Mouse (Mus musculus): ENCODE data around the gene Cdkal1. TPM values are rescaled to one million over a fixed set of nuclear protein-coding genes. Genes with fewer than 3 reads are reported as not detected.

Cdkal1 gene
- polyA plus RNA-seq, 1 experiment from 2014 or later: 25.9 TPM

DNA sequence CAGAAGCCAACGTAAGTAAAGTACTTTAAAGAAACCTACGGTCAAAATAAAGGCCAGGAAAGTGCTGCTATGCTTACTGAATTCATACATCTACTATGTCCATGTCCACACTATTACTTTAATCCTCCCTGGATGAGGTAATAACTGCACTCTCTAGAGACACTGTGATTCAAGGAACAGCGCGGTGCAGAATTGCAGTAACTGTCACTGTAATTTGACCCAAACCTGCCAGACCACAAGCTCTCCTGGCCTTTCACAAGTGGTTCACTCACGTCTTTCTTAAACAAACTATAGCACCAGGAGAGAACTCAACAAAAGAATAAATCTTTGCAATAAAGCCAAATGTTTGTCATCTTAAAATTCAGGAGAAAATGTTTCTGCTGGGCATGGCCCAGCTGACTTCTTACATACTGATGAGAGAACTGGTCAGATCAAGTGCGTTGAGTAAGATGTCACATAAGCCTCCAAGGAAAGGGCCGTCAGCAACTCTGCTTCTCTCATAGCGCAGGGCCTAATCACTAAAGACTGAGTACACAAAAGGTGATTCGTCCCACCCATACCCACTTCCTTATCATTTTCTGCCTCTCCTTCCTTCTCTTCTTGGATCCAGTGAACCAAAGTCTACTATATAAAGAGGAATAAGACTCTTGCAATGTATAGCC lies 504.3 kb downstream of the Cdkal1 start:
- DNase-seq (ENCODE audit: low spot score): no peak
- no peak overlapping the region for H3K4me3 ChIP-seq
- no peak overlapping the region for H3K27ac ChIP-seq
- H3K4me1 ChIP-seq: peaks cover 14% of the 10 kb centered on the region
- no peaks in the 10 kb centered on the region for H3K27me3 ChIP-seq (ENCODE audit: insufficient read depth, poor library complexity, severe bottlenecking)
- 70% methylated on average over 9 of the region's 9 CpGs for WGBS
- no peaks in the 10 kb centered on the region for H3K9me3 ChIP-seq
- peaks cover 11% of the 10 kb centered on the region for H3K36me3 ChIP-seq

DNA sequence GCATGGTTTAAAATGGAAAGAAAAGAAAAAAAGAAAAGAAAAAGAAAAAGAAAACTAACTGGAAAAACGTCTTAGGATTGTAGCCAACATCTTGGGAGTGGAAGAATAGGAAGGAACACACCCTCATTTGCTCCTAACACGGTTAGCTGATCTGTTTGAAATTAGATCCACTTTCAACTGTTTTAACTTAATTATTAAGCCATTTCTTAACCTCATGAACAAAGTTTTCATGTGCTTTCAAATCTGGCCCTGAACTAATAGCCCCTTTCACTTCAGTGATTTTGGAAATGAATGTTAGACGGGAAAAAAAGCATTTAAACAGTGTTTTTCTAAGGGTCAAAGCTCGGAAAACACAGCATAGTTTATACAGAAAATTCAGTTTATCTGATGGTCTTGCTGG lies 505.5 kb downstream of the Cdkal1 start:
- Histone ChIP-seq H3K36me3 (peaks cover 11% of the 10 kb centered on the region), H3K27ac (no peak overlapping the region), H3K9me3 (no peaks in the 10 kb centered on the region), H3K27me3 (ENCODE audit: insufficient read depth, poor library complexity, severe bottlenecking) (no peaks in the 10 kb centered on the region), H3K4me1 (peaks cover 7% of the 10 kb centered on the region; the same call in 1 of the 2 replicates), H3K4me3 (no peak overlapping the region)
- WGBS: 70% methylated on average over 4 of the region's 4 CpGs
- DNase-seq (ENCODE audit: low spot score): no peak

DNA sequence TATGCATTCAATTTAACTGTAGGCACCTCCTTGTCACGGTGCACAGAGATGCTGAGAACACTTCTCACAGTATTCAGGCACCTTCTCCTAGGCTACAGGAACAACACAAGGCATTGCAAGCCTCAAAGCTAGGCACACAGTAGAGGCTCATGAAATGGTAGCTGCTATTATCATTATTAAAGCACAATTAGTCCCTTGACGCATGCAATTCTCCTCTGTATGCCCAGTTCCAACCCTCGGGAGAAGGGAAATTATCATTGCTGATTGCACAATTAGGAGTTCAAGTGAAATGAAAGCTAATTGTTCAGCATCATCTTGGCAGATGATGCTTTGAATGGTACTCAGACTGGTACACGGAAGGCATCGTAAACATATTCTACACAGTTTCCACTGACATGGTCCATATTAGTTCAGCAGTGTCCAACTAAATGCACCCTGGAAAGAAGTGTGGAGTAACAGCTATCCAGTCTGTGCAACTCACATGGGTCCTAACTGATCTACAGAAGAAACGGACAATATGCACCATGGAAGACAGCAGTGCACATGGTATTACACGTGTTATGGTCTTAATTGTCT lies 506.0 kb downstream of the Cdkal1 start:
- no peak overlapping the region for H3K27ac ChIP-seq
- WGBS: 93% methylated on average over 7 of the region's 7 CpGs
- peaks cover 11% of the 10 kb centered on the region for H3K36me3 ChIP-seq
- no peak for DNase-seq (ENCODE audit: low spot score)
- H3K4me3 ChIP-seq: no peak overlapping the region
- no peaks in the 10 kb centered on the region for H3K27me3 ChIP-seq (ENCODE audit: insufficient read depth, poor library complexity, severe bottlenecking)
- peaks cover 7% of the 10 kb centered on the region; the same call in 1 of the 2 replicates for H3K4me1 ChIP-seq
- H3K9me3 ChIP-seq: no peaks in the 10 kb centered on the region

DNA sequence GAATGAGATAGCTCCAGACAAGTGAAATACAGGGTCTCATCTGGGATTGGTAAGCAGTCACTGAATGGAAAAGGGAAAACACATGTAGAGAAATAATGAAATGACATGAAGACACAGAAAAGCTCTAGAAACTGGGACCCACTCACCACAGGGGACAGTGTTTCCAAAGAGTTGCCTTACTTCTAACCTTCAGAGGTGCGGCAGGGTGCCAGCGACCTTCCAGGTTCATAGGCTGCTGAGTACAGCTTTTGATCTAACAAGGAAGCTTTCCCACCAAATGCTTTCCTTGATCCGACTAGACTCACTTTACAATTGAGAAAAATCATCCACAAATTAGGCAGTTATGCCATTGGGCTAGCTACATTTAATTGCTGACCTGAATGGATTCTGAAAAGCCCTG lies 507.1 kb downstream of the Cdkal1 start:
- Histone ChIP-seq H3K27me3 (ENCODE audit: insufficient read depth, poor library complexity, severe bottlenecking) (no peaks in the 10 kb centered on the region), H3K36me3 (peaks cover 11% of the 10 kb centered on the region), H3K4me3 (no peak overlapping the region), H3K4me1 (peaks cover 7% of the 10 kb centered on the region; the same call in 1 of the 2 replicates), H3K27ac (no peak overlapping the region), H3K9me3 (no peaks in the 10 kb centered on the region)
- no peak for DNase-seq (ENCODE audit: low spot score)
- WGBS: 97% methylated on average over 3 of the region's 3 CpGs

DNA sequence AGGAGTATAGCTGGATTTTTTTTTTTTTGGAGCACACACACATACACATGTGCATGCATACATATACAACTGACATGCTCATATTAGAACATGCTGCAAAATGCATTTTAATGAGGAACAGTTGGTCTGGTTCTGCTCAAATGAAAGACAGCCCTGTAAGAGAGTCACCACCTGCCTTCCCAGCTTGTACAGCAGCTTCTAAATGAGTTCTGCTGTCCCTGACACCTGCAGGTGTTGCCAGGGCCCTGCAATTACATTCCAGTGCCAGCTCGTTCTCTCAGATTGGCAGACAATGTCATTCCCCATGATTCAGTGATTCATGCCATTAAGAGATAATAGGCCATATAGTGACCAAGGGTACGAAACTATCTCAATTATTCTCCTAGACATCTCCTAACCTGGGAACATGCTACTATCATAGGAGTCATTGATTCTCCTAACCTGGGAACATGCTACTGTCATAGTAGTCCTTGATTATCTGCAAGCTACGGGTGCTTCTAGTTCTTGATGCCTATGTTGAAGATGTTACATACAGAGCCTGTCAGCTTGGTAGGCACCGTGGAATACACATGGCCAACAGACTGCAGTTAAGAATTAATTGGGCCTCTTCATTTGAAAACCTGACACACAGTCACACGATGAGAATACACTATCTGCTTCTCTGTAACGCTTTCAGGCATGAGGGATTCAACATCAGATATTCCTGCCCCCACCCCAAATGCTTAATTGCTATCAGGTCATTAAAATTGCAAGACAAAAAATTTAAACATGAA lies 522.6 kb downstream of the Cdkal1 start:
- no peaks in the 10 kb centered on the region for H3K9me3 ChIP-seq
- no peak for DNase-seq (ENCODE audit: low spot score)
- WGBS: 89% methylated on average over 6 of the region's 6 CpGs
- no peak overlapping the region for H3K4me3 ChIP-seq
- no peak overlapping the region for H3K27ac ChIP-seq
- H3K36me3 ChIP-seq: peaks cover 2% of the 10 kb centered on the region; the same call in 1 of the 2 replicates
- no peaks in the 10 kb centered on the region for H3K27me3 ChIP-seq (ENCODE audit: insufficient read depth, poor library complexity, severe bottlenecking)
- no peaks in the 10 kb centered on the region for H3K4me1 ChIP-seq

DNA sequence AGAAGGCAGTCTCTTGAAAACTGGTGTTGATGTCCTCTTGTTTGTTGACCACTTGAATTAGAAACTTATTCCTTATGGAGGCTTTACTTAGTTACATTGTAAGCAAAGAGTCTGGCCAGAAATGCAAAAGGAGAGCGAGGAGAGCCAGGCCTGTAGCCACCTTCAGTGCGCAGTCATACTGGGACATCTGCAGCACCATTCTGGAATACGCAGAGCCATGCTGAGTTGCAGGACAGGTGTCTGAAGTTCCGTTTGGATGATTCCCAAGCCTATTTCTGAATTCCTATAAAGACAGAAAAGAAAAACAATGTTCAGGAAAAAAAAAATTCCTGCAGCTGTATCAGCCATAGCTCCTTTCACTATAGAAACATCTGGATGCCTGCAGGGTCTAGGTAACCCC lies 529.5 kb downstream of the Cdkal1 start:
- Histone ChIP-seq H3K27me3 (ENCODE audit: insufficient read depth, poor library complexity, severe bottlenecking) (no peaks in the 10 kb centered on the region), H3K27ac (no peak overlapping the region), H3K4me1 (peaks cover 7% of the 10 kb centered on the region), H3K36me3 (no peaks in the 10 kb centered on the region), H3K4me3 (no peak overlapping the region), H3K9me3 (no peaks in the 10 kb centered on the region)
- WGBS: 94% methylated on average over 4 of the region's 4 CpGs
- no peak for DNase-seq (ENCODE audit: low spot score)

DNA sequence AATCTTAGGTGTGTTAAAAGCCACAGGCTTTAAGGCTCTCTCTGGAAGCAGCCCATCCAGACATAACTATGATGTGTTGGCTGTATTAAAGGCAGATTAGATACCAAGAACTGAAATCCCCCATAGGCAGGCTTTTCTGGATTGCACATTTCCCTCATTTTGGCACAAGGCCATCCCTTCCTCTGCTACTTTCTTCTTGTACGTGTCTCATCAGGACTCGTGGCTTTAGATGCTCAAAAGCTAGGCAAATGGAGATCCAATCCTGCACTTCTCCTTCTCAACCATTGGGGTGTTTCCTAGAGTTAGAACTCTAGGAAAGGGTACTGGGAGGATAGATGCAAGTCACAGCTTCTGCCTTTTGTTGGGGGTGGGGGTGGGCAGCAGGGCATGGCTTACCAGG lies 535.1 kb downstream of the Cdkal1 start:
- no peaks in the 10 kb centered on the region for H3K27me3 ChIP-seq (ENCODE audit: insufficient read depth, poor library complexity, severe bottlenecking)
- DNase-seq (ENCODE audit: low spot score): peak; percentile 54
- no peak overlapping the region for H3K4me3 ChIP-seq
- H3K4me1 ChIP-seq: no peaks in the 10 kb centered on the region
- H3K36me3 ChIP-seq: no peaks in the 10 kb centered on the region
- no peaks in the 10 kb centered on the region for H3K9me3 ChIP-seq
- WGBS: 65% methylated on average over 2 of the region's 2 CpGs
- H3K27ac ChIP-seq: no peak overlapping the region

DNA sequence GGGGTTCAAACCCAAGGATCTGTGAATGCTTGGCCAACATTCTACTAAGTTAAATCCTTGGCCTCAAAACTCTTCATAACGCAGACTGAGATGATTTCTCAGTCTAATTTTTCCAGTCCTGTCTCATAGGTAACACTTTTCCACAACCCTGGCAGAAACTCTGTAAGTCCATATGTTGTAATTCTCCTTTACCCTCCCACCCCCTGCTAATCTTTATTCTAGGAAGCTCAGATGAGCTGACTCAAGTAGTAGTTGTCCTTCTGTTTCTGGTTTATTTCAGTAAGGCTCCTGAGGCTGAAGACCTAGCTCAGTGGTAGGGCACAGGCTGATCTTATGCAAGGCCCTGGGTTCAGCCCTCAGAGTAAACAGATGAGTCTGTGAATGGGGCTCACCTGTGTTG lies 537.8 kb downstream of the Cdkal1 start:
- no peaks in the 10 kb centered on the region for H3K36me3 ChIP-seq
- no peak overlapping the region for H3K27ac ChIP-seq
- H3K27me3 ChIP-seq (ENCODE audit: insufficient read depth, poor library complexity, severe bottlenecking): no peaks in the 10 kb centered on the region
- H3K9me3 ChIP-seq: no peaks in the 10 kb centered on the region
- H3K4me1 ChIP-seq: peaks cover 12% of the 10 kb centered on the region
- DNase-seq (ENCODE audit: low spot score): peak; percentile 60
- 69% methylated on average over 1 of the region's 1 CpGs for WGBS
- no peak overlapping the region for H3K4me3 ChIP-seq

DNA sequence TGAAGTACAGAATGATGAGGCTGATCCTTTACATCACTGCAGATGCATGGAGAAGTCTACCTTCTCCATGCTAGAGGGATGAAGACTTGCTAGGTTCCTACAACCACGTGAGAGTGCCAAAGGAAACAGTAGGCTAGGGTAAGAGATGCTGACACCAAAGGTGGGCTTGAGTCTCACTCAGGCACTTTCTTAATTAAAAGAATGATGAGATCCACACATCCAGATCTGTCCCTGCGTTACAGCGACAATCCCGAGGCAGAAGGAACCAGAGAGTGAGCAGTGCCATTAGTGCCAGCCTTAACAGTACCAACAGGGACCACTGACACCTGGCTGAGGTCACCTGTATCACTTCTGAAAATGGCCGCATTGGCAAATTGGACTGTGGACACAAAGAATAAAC lies 539.2 kb downstream of the Cdkal1 start:
- H3K4me1 ChIP-seq: peaks cover 12% of the 10 kb centered on the region
- H3K36me3 ChIP-seq: no peaks in the 10 kb centered on the region
- peak; percentile 58 for DNase-seq (ENCODE audit: low spot score)
- whole genome bisulfite sequencing: 91% methylated on average over 5 of the region's 5 CpGs
- no peak overlapping the region for H3K4me3 ChIP-seq
- no peak overlapping the region for H3K27ac ChIP-seq
- no peaks in the 10 kb centered on the region for H3K9me3 ChIP-seq
- no peaks in the 10 kb centered on the region for H3K27me3 ChIP-seq (ENCODE audit: insufficient read depth, poor library complexity, severe bottlenecking)

DNA sequence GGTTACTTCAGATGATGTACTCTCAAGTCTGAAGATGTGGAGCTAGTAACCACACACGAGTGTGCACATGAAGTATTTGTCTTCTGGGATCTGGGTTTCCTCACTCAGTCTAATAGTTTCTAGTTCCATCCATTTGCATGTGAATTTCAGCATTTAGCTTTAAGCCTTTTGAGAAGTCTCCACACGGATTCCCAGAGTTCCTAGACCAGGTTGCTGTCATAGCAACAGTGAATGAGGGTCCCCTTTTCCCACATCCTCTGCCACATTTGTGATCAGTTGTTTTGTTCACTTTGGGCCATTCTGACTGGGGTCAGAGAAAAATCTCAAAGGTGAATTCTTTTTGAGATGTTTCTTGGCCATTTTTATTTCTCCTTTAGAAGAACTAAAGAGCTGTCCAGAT lies 543.4 kb downstream of the Cdkal1 start:
- Histone ChIP-seq H3K27ac (no peak overlapping the region), H3K36me3 (no peaks in the 10 kb centered on the region), H3K9me3 (no peaks in the 10 kb centered on the region), H3K4me1 (peaks cover 21% of the 10 kb centered on the region), H3K4me3 (no peak overlapping the region), H3K27me3 (ENCODE audit: insufficient read depth, poor library complexity, severe bottlenecking) (no peaks in the 10 kb centered on the region)
- no peak for DNase-seq (ENCODE audit: low spot score)
- 79% methylated on average over 2 of the region's 2 CpGs for WGBS

DNA sequence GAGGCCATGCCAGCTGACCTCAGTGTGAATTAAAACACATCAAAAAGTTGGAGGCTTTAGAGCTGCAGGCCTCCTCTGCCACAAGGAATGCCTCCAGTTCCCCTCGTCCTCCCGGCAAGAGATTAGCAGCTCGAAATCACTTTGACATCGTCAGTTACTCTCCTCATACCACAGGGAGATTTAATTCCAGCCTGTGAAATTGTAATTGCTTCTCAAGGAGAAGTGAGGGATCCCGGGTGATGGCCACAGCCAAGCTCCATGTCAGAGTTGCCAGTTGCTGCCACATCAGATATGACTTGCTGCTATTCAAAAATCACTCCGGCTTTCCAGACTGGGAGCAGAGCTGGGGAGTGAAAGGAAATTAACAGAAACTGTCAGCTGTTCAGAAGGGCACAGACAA lies 548.1 kb downstream of the Cdkal1 start:
- 23% methylated on average over 6 of the region's 6 CpGs for WGBS
- Histone ChIP-seq H3K4me3 (no peak overlapping the region), H3K9me3 (no peaks in the 10 kb centered on the region), H3K27ac (peak overlapping the region; percentile 60; the same call in 1 of the 2 replicates), H3K4me1 (peaks cover 9% of the 10 kb centered on the region; the same call in 1 of the 2 replicates), H3K36me3 (no peaks in the 10 kb centered on the region), H3K27me3 (ENCODE audit: insufficient read depth, poor library complexity, severe bottlenecking) (no peaks in the 10 kb centered on the region)
- no peak for DNase-seq (ENCODE audit: low spot score)

DNA sequence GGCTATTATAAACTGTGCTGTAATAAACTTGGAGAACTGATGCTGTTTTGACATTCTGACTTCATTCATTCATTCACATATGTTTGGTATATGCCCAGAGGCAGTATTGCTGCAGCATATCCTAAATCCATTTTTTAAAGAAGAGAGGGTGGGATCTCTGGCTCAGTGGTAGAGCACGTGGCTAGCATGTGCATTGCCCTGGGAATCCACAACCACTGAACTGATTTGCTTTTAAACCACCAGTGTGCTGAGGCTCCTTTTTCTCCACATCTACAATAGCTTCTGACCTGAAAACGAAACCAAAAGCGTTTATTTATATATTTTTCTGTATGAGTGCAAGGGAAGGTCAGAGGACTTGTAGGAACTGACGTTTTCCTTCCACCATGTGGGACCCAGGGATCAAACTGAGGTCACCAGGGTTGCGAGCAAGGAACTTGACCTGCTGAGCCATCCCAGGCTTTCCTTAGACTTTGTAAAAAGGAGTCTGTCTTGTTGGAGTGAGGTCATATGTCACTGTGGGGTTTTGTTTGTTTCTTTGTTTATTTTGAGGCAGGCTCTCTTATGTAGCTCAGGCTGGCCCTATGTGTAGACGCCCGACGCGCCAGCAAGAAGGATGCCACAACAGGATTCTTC lies 562.8 kb downstream of the Cdkal1 start:
- no peaks in the 10 kb centered on the region for H3K36me3 ChIP-seq
- no peak overlapping the region for H3K4me3 ChIP-seq
- no peaks in the 10 kb centered on the region for H3K9me3 ChIP-seq
- 0 out of 2 replicates have a peak, but pooled peaks cover 4% of the 10 kb centered on the region for H3K4me1 ChIP-seq
- DNase-seq (ENCODE audit: low spot score): no peak
- WGBS: 83% methylated on average over 9 of the region's 9 CpGs
- H3K27ac ChIP-seq: no peak overlapping the region
- H3K27me3 ChIP-seq (ENCODE audit: insufficient read depth, poor library complexity, severe bottlenecking): no peaks in the 10 kb centered on the region

DNA sequence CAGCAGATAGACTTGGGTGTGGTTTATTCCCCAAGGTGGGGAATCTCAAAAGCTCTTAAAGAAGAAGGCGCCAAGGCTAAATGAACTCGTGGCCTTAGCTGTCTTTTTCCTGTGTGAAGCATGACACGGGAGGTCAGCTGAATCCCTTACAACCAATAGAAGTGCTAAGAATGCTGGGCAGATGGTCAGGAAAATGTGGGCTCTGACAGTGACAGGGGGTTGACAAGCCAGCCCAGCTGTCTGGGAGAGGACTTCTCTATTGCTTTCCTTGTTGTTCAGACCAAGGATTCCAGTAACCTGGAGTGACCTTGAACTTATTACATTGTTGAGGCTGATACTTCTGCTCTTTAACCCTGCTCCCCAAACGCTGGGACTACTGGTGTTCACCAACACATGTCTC lies 564.9 kb downstream of the Cdkal1 start:
- Histone ChIP-seq H3K4me3 (no peak overlapping the region), H3K9me3 (no peaks in the 10 kb centered on the region), H3K36me3 (no peaks in the 10 kb centered on the region), H3K4me1 (0 out of 2 replicates have a peak, but pooled peaks cover 4% of the 10 kb centered on the region), H3K27ac (peak overlapping the region; percentile 13; the same call in 1 of the 2 replicates), H3K27me3 (ENCODE audit: insufficient read depth, poor library complexity, severe bottlenecking) (no peaks in the 10 kb centered on the region)
- 65% methylated on average over 4 of the region's 4 CpGs for WGBS
- DNase-seq (ENCODE audit: low spot score): no peak
